Mouse (Mus musculus) forebrain, postnatal 0 days (tissue): ENCODE measurements around the gene Gak. TPM values are rescaled to one million over a fixed set of nuclear protein-coding genes. Genes with fewer than 3 reads are reported as not detected.

Experiments
- ATAC-seq: fragments of 200-750 bp; cut with Nextera tagmentation; 2 replicates; pipeline ENCODE4 v1.8.0; 2017; ENCODE audit warnings: mild to moderate bottlenecking, moderate library complexity
- DNase-seq: peaks from one replicate; pipeline ENCODE4 v3.0.0-alpha.2; 2015
- H3K27ac ChIP-seq: fragments of 300-500 bp; sonication (generic); 2 replicates; pipeline ENCODE4 v1.5.1; 2014; ENCODE audit warnings: low read depth, mild to moderate bottlenecking, antibody characterized with exemption, low read length, moderate library complexity, mixed read lengths
- H3K27me3 ChIP-seq: fragments of 300-500 bp; sonication (generic); 2 replicates; pipeline ENCODE4 v1.6.1; 2014; ENCODE audit warnings: mild to moderate bottlenecking, low read length, mixed read lengths; ENCODE audit not compliant: insufficient read depth
- H3K36me3 ChIP-seq: fragments of 300-500 bp; sonication (generic); 2 replicates; pipeline ENCODE4 v1.6.1; 2014; ENCODE audit warnings: mild to moderate bottlenecking, moderate library complexity; ENCODE audit not compliant: insufficient read depth
- H3K4me1 ChIP-seq: fragments of 300-500 bp; sonication (generic); 2 replicates; pipeline ENCODE4 v1.6.1; 2014; ENCODE audit warnings: antibody characterized with exemption; ENCODE audit not compliant: insufficient read depth
- H3K4me2 ChIP-seq: fragments of 300-500 bp; sonication (generic); 2 replicates; pipeline ENCODE4 v1.6.1; 2014; ENCODE audit warnings: low read depth, mild to moderate bottlenecking, moderate library complexity
- H3K4me3 ChIP-seq: fragments of 300-500 bp; sonication (generic); 2 replicates; pipeline ENCODE4 v1.5.1; 2014; ENCODE audit warnings: low read depth, low read length, mixed read lengths
- H3K9ac ChIP-seq: fragments of 300-500 bp; sonication (generic); 2 replicates; pipeline ENCODE4 v1.6.1; 2014; ENCODE audit warnings: mild to moderate bottlenecking
- H3K9me3 ChIP-seq: fragments of 300-500 bp; sonication (generic); 2 replicates; pipeline ENCODE4 v1.6.1; 2016; ENCODE audit warnings: low read length
- CTCF ChIP-seq: sonication (generic); IDR thresholded peaks from 2 replicates; pipeline ENCODE4 v1.5.1; 2016; ENCODE audit warnings: antibody characterized with exemption, control low read depth, low read depth
- WGBS: fragments of 180-500 bp; shearing (Covaris S2); extraction: QIAGEN DNeasy Blood & Tissue Kit; methylation state at CpG from one replicate; pipeline ENCODE4 v1.1.7; 2014; 5-methylcytosine and 5-hydroxymethylcytosine counted together
- polyA plus RNA-seq: library from polyadenylated mRNA; unstranded; fragments of >200 nt; fragmentation: Nextera tagmentation; extraction: Ambion mirVana; gene quantifications from 2 replicates; pipeline ENCODE4 v1.2.1, GENCODE M21; 2015
- total RNA-seq: library from RNA; depleted of rRNA; stranded (reverse); fragments of >200 nt; gene quantifications from 2 replicates; pipeline ENCODE4 v1.2.3, GENCODE M21; 2014

The Gak gene
- total and polyA plus RNA-seq, 2 experiments from 2014 or later: 48.6 to 77.6 TPM

DNA sequence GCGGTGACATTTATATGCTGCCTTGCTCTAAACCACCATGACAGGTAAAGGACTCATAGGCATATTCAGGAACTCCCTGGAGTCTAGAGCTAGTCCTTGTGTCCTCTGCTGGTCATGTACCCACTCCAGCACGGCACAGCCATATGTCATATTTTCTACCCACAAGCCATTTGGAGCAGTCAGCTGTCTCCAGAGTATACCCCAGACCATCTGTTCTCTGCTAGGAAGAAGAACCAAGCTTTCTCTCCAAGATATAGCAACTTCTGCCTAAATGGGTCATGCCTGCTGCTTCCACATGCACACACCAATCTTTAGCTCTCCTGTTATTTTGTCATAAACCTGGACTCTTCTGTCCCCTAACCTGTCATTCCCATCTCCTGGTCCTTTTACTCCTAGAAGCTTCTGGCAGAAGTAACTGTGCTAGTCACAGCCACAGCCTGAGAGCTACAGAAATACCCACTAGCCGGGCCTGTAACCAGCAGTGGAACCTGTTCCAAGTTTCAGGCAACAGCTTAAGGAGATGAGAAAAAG is 48.1 kb downstream of the Gak start:
- Histone ChIP-seq H3K27ac (no peak overlapping the region), H3K9ac (no peak overlapping the region), H3K4me1 (no peaks in the 10 kb centered on the region), H3K4me2 (no peak overlapping the region), H3K4me3 (no peak overlapping the region), H3K27me3 (no peaks in the 10 kb centered on the region), H3K36me3 (peaks cover 78% of the 10 kb centered on the region), H3K9me3 (no peaks in the 10 kb centered on the region)
- DNase-seq (no peak), ATAC-seq (peak; percentile 59)
- 75% methylated on average over 3 of the region's 3 CpGs for WGBS
- TF ChIP-seq CTCF: no peak

DNA sequence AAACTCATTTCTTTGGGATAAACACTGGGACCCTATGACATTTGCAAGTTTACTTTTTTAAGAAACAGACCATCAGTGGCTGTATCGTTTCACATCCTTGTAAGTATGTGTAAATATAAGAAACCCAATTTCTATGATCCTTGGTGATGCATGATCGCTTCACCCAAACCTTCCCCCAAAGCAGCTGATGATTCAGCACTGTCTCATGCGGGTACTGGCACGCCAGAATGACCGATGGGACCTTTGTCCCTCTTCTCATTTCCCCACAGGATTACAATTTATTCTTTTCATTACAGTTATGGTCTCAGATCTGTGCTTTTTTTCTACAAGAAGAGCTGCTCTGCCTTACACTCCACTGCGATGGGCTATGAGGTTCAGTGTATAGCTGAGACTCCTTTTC is 56.5 kb downstream of the Gak start:
- no peak for TF ChIP-seq CTCF
- 95% methylated on average over 6 of the region's 6 CpGs for WGBS
- Histone ChIP-seq H3K4me3 (no peak overlapping the region), H3K27ac (no peak overlapping the region), H3K4me1 (no peaks in the 10 kb centered on the region), H3K9me3 (no peaks in the 10 kb centered on the region), H3K4me2 (no peak overlapping the region), H3K9ac (no peak overlapping the region), H3K27me3 (no peaks in the 10 kb centered on the region), H3K36me3 (peaks cover 92% of the 10 kb centered on the region)
- ATAC-seq (no peak), DNase-seq (no peak)

DNA sequence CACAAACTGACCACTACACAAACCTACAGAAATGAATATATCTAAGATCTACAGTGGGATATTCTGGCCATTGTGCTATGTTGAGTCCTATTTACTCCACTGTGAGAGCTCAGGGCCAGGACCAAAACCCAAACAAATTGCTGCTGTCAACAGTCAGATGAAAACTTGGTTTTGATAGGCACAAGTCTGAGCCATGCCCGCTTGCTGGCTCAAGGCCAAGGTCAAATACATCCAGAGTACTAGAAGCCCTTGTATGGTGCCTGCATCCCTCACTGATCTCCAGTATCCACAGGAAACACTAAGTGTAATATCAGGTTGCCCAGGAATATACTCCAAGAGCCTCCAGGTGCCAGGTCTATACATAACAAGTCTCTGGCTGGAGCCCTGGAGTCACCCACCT is 58.6 kb downstream of the Gak start:
- no peak overlapping the region for H3K4me2 ChIP-seq
- H3K36me3 ChIP-seq: peaks cover 80% of the 10 kb centered on the region
- H3K27ac ChIP-seq: no peak overlapping the region
- H3K9ac ChIP-seq: no peak overlapping the region
- no peaks in the 10 kb centered on the region for H3K4me1 ChIP-seq
- H3K27me3 ChIP-seq: no peaks in the 10 kb centered on the region
- no peak for ATAC-seq
- no peaks in the 10 kb centered on the region for H3K9me3 ChIP-seq
- DNase-seq: no peak
- TF ChIP-seq CTCF: no peak
- no peak overlapping the region for H3K4me3 ChIP-seq
- WGBS: 90% methylated on average over 1 of the region's 1 CpGs

DNA sequence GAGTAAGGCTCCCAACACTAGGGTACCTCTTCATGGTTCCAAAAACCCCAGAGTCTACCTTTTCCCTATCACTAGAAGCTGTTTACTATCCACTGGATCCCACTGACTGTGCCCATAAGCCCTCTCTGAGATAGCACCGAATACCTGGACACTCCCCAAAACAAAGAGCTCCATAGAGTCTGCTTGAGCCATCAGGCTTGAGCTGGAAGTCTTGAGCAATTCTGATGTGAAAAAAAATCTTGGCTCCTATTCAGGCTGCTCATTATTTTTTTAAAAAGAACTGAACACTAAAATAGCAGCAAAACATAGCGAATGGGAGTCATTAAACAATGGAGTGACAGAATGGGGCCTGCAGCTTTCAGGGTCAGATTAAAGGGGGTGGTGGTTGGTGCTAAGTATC is 62.5 kb downstream of the Gak start:
- WGBS: 76% methylated on average over 2 of the region's 2 CpGs
- Histone ChIP-seq H3K9me3 (no peaks in the 10 kb centered on the region), H3K27ac (no peak overlapping the region), H3K4me1 (no peaks in the 10 kb centered on the region), H3K4me2 (no peak overlapping the region), H3K9ac (no peak overlapping the region), H3K36me3 (peaks cover 48% of the 10 kb centered on the region), H3K27me3 (no peaks in the 10 kb centered on the region), H3K4me3 (no peak overlapping the region)
- DNase-seq (no peak), ATAC-seq (no peak)
- no peak for TF ChIP-seq CTCF

DNA sequence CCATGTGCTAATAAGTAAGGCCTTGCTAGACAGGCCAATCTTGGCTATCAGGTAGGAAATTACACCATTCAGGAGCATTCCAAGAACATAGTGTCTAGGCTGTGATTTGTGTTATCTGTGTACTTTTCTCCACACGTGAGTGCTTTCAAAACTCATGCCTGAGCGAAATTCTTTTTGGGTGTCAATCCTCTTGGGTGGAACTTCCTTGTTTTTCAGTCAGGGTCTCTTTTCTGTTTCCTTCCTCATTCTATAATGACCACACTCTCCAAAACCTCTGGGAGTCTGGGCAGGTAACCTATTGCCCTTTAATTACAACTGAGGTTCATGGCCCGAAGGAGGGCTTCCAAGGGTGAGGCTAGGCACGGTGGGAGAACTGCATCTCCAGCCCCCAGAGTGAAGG is 63.0 kb downstream of the Gak start:
- 96% methylated on average over 4 of the region's 4 CpGs for WGBS
- DNase-seq: no peak
- TF ChIP-seq CTCF: no peak
- no peak overlapping the region for H3K4me2 ChIP-seq
- H3K27me3 ChIP-seq: no peaks in the 10 kb centered on the region
- H3K9ac ChIP-seq: no peak overlapping the region
- H3K9me3 ChIP-seq: no peaks in the 10 kb centered on the region
- no peak for ATAC-seq
- no peaks in the 10 kb centered on the region for H3K4me1 ChIP-seq
- H3K36me3 ChIP-seq: peaks cover 42% of the 10 kb centered on the region
- H3K27ac ChIP-seq: no peak overlapping the region
- no peak overlapping the region for H3K4me3 ChIP-seq

DNA sequence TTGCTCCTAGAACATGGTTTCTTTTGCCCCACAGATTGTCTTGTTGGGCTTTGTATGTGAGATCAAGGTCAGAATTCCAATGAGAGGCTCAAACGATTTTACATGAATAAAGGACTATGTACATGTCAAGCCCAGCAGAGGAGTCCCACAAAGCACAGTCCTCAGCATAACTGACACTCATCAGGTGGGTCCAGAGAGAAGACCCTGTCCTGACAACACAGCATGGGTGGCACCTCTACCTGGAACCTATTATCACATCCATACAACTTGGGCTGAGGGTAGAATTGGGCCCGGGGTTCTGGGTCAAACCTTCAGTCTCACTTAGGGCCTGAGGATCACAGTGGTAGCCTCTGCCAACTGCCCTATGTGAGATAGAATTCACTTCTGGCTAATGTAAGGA is 64.2 kb downstream of the Gak start:
- Histone ChIP-seq H3K4me1 (no peaks in the 10 kb centered on the region), H3K27ac (no peak overlapping the region), H3K4me2 (no peak overlapping the region), H3K9ac (no peak overlapping the region), H3K4me3 (no peak overlapping the region), H3K27me3 (no peaks in the 10 kb centered on the region), H3K36me3 (peaks cover 31% of the 10 kb centered on the region), H3K9me3 (no peaks in the 10 kb centered on the region)
- no peak for DNase-seq
- no peak for TF ChIP-seq CTCF
- no peak for ATAC-seq
- 91% methylated on average over 2 of the region's 2 CpGs for WGBS

DNA sequence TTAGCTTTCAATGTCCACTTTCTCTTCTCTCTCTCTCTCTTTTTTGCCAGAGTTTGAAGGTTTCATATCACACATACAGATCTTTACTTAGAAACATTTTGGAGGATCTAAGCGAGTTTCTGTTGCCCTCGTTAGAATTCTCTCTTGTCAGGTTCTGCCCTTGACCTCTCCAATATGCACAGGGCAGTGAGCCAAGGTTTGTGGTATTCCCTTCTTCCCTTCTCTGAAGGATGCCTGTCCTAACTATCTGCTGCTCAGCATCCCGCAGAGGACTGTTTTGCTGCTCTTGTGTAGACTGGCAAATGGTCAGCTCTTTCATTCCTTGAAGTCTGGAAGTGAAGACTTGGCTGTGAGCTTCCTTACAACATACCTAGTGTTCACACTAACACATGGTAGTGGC is 65.2 kb downstream of the Gak start:
- 74% methylated on average over 3 of the region's 3 CpGs for WGBS
- ATAC-seq (no peak), DNase-seq (no peak)
- Histone ChIP-seq H3K4me1 (no peaks in the 10 kb centered on the region), H3K36me3 (peaks cover 21% of the 10 kb centered on the region), H3K4me3 (no peak overlapping the region), H3K27ac (no peak overlapping the region), H3K27me3 (no peaks in the 10 kb centered on the region), H3K9me3 (no peaks in the 10 kb centered on the region), H3K9ac (no peak overlapping the region), H3K4me2 (no peak overlapping the region)
- TF ChIP-seq CTCF: no peak

DNA sequence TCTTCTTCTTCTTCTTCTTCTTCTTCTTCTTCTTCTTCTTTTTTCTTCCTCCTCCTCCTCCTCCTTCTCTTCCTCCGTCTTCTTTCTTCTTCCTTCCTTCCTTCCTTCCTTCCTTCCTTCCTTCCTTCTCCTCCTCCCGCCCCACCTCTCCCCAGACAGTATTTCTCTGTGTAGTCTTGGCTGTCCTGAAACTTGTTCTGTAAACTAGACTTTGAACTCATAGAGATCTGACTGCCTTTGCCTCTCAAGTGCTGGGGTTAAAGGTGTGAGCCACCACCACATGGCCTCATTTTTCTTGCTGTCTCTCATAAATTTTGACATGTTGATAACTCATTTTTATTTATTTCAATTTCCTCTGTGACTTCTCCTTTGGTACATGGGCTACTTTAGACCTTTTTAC is 67.1 kb downstream of the Gak start:
- H3K4me3 ChIP-seq: no peak overlapping the region
- H3K27ac ChIP-seq: no peak overlapping the region
- no peak overlapping the region for H3K9ac ChIP-seq
- peaks cover 2% of the 10 kb centered on the region for H3K36me3 ChIP-seq
- no peak overlapping the region for H3K4me2 ChIP-seq
- ATAC-seq: no peak
- no peak for TF ChIP-seq CTCF
- DNase-seq: no peak
- WGBS: 94% methylated on average over 2 of the region's 2 CpGs
- H3K4me1 ChIP-seq: no peaks in the 10 kb centered on the region
- no peaks in the 10 kb centered on the region for H3K9me3 ChIP-seq
- H3K27me3 ChIP-seq: no peaks in the 10 kb centered on the region
